Mouse (Mus musculus) stomach, adult 2 months (tissue): Measurements from ENCODE around the gene Vmn1r67. TPM values are rescaled to one million over a fixed set of nuclear protein-coding genes. Genes with fewer than 3 reads are reported as not detected.

Source experiments
- polyA plus RNA-seq: library from polyadenylated mRNA; depleted of rRNA; stranded (reverse); fragments of >200 nt; gene quantifications from 2 replicates; pipeline ENCODE4 v1.2.3, GENCODE M21; 2012; rRNA removed

The Vmn1r67 gene
- polyA plus RNA-seq, result not detected in 2 replicates

DNA sequence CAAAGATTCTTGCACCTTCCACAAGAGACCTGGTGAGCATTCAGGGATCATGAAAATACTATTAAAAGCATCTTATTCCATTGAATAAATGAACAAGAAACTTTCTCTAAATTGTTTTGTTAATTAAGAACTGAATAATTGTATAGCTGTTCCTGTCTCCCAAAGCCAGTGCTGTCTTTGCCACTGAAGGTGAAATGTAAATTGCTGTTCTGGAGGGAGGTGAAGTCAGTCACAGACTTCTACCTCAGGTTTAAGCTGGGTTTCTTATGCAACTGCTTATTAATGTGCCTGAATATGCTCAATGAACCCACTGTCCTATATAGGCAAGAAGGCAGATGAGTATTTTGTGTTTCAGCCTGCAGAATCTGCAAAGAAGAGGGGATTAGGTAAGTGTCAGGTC, at the start of gene Vmn1r67:
Vmn1r67 (plus strand) TSS at position 301 of the 400 bp plus-strand sequence.

DNA sequence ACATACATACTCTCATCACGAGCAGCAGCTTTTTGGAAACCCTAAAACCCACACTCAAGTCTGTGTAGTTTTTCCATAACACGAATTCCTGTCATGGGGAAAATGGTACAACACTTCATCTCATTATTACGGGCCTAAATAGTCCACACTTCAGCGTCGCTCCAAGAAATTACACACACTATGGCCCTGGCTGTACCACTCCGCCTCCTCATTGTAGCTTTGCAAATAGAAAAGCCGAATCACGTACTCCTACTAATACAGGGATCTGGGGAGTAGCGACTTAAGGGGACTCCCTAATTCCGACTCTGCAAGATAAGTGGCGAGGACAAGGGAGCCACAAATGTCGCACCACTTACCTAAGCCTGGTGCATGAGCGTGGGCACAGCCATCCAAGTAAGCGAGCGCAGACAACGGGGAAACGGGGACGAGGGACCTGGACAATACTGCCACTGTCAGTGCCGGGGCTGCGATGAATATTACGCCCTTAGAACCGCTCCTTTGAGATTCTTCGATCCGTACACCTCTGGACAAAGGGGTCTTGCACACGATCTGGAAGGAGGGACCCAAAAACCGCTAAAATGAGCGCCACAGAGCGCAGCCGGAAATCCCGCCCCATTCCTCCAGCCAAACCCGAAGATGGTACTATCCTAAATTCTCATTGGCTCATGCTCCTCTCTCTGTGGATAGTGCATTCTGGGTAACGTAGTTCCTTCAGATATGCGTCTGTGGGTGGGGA, 51.8 kb downstream of the Vmn1r67 start, which contains the start of gene Zik1:
Zik1 (minus strand) TSS at position 609 of the 736 bp plus-strand sequence.

Other genes starting within 250 kb of the Vmn1r67 start
- not detected in 2 replicates for gene Vmn1r66, start 165.3 kb upstream of the Vmn1r67 start, polyA plus RNA-seq
- 0.02 and 0.03 TPM in 2 replicates for gene Zik1, start 52.1 kb downstream of the Vmn1r67 start, polyA plus RNA-seq
- gene Vmn1r68, start 115.2 kb downstream of the Vmn1r67 start, polyA plus RNA-seq, result not detected in 2 replicates
- not detected in 2 replicates for gene Vmn1r69, start 170.3 kb downstream of the Vmn1r67 start, polyA plus RNA-seq
- not detected in 2 replicates for gene Vmn1r70, start 188.2 kb downstream of the Vmn1r67 start, polyA plus RNA-seq
- not detected in 2 replicates for gene Nlrp4b, start 244.5 kb downstream of the Vmn1r67 start, polyA plus RNA-seq